Mouse (Mus musculus) kidney, adult 2 months (tissue): ENCODE results near the gene Tarbp1.

Experiments
- CTCF ChIP-seq: fragments of 200-500 bp; conservative IDR thresholded peaks from 2 replicates; pipeline ENCODE4 v1.5.1; 2011; ENCODE audit warnings: low read depth, mild to moderate bottlenecking, control low read depth, low read length, moderate library complexity, mixed read lengths; ENCODE audit not compliant: insufficient read depth, insufficient read length
- POLR2A ChIP-seq: fragments of 200-500 bp; IDR thresholded peaks from one replicate; pipeline ENCODE4 v1.6.1; 2011; ENCODE audit warnings: low read depth, low read length, control low read depth

DNA sequence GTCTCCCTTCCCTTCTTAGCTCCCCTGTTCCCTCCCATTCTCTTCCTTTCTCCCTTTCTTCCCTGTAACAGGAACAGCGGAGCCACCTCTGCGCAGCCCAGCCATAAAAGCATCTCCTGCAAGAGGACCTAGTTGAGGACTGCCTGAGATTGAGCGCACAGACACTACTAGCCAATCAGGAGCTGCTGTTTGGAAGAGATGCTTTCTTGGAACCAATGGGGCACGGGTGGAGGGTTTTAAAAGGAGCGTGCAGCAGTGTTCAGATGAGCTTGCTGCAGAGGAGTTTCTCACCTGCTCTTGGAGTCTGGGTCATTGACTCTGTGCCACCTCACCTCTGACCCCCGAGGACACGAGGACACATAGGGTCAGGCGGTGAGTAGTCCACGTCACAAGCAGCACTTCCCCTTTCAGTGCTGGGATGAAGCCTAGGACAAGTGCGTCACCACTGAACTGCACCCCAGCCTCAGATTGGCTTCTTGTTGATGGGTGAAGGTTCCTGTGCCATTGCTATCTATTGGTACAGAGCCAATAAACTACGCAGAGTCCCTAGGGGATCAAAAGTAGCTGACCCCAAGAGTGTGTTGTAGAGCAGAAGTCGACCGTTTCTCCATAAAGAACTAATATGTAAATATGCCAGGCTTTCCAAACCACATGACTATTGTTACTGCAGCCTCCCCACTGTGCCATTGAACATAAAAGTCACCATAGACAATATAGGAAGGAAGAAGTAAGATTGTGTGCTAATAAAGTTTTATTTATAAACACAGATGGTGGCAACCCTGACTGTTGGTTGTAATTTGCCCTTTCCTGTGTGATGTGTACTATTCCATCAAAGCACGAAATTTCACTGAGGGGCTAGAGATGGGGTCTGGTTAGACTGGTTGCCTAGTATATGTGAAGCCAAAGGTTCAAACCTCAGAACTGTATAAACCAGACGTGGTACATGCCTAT is 19.6 kb upstream of the Tarbp1 start:
- TF ChIP-seq CTCF = no peak
- TF ChIP-seq POLR2A = no peak
